Mouse (Mus musculus): ENCODE data around the gene Slc8a1.

Gene Slc8a1

GRCm38 (mm10) chr17:81502732-81503131 lies 235.4 kb downstream of the Slc8a1 start:
- peak; percentile 72 for DNase-seq

GRCm38 (mm10) chr17:81500686-81501407 lies 237.3 kb downstream of the Slc8a1 start:
- no peak for DNase-seq

DNA sequence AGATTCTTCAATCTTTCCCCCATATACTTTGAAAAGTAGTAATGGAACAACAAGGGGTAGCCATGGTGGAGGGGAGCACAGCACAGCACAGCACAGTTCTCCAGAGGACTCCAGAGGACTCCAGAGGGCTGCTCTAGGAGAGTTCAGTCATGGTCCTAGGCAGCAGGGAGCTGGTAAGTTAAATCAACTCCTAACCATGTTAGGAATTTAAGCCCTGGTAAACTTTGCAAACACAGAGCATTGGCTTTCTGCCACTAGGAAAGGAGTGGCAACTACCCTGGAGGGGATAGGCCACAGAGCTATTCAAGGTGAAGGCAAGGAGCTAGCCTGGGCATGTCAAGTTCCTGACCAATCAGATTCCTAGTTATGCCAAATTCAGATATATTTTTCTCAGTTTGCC lies 240.3 kb downstream of the Slc8a1 start:
- no peak for DNase-seq

DNA sequence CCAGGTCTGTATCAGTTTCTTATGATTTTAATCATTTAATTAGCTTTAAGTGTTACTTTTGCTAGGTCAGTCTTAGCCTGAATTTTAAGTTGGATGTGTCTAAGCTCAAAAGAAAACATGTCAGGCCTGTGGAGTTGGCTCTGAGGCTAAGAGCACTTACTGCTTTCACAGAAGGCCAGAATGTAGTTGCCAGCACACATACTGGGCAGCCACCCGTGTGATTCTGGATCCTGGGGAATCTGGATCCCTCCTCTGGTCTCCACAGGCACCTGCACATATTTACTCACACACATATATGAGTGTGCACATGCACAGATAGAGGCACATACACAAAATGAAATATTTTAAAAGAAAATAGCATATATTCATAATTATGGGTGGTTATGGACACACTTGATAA lies 241.6 kb downstream of the Slc8a1 start:
- DNase-seq, result no peak

DNA sequence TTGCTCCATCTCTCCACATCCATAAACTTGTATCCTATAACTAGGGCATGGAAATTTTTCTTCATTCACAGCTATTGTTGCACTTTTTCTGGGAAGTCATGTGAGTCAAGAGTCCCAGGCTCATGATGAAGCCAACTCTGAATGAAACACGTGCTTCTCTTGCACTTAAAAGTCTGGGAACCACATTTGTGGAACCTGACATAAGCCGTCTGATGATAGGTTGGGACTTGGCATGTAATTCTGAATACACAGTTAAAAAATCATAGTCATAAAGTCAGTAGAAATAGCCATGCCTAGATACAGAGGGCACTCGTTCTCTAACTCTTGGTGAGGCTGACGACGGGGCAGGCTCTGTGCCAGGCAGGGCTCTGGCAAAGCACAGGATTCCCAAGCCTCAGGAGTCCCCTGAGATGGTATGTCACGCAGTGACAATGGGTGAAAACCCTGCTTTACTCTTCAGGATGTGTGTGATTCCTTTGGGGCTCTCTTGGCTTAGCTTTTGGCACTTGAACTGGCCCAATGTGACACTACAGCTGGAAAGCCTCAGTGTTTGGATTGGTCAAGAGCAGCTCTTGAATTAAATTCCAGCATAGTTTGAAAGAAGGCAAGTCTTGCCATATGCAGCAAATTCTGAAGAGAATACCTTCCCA lies 245.8 kb downstream of the Slc8a1 start:
- DNase-seq, result no peak

DNA sequence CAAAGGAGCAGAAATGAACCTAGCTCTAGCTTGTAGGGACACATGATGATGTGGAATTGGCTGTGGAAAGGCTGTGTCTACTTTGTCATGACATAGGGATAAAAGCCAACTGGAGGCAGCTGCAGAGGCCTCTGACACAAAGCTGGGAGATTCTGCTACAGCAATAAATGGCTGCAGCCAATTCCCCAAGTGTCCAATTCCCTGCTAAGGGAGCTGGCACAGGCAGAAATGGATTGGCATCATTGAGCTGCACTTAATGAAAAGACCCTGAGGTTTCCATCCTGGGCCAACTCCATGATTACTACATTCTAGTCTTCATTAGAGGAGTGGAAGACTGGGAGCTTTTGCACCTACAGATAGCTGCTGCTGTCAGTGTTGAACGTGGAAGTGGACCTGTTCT lies 251.8 kb downstream of the Slc8a1 start:
- no peak for DNase-seq

- peak; percentile 43 for DNase-seq
Observed at GRCm38 (mm10) chr17:81481843-81482490, 256.2 kb downstream of the Slc8a1 start.

GRCm38 (mm10) chr17:81480351-81481161 lies 257.6 kb downstream of the Slc8a1 start:
- DNase-seq, result no peak

DNA sequence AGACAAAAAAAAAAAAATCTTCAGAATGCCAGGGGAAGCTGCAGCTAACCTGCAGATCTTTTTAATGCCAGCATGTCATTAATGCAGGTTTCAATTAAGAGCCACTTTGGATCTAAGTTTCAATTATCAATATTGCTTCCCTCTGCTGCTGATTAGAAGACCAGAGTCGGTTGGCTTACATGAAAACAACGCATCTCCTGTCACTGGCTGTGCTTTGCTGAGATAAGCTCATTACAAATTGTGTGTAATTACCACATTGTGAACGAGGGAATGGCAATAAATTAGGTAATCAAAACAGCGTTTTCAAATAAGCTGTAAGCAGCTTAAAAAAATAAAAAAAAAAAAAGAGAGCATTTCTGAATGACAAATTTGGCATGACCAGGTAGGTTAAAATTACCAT lies 258.4 kb downstream of the Slc8a1 start:
- DNase-seq, result no peak

- no peak for DNase-seq
Observed at GRCm38 (mm10) chr17:81477420-81477819, 260.8 kb downstream of the Slc8a1 start.

GRCm38 (mm10) chr17:81473363-81473762 lies 264.8 kb downstream of the Slc8a1 start:
- no peak for DNase-seq

- DNase-seq, result no peak
Observed at GRCm38 (mm10) chr17:81468941-81469340, 269.2 kb downstream of the Slc8a1 start.

GRCm38 (mm10) chr17:81459379-81459778 lies 278.8 kb downstream of the Slc8a1 start:
- DNase-seq, result no peak

DNA sequence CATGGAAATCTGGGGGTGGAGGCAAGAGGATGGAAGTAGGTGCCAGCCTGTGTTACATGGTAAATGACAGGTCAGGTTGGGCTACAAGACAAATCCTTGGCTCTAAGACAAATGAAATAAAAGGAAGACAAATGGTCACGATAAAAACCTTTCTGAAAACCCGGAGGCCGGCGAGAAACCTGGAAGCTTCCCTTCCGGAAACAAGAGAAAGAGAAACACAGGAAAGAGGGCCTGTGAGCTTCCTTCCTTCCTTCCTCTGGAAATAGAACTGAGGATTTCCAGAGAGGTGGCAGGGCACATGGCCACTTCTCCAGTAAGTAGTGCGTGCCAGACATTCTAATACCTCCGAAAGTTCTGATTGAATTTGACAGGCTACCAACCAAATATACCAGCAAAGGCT lies 282.2 kb downstream of the Slc8a1 start:
- DNase-seq, result no peak

- DNase-seq, result no peak
Observed at GRCm38 (mm10) chr17:81455269-81455668, 282.9 kb downstream of the Slc8a1 start.

GRCm38 (mm10) chr17:81441463-81441862 lies 296.7 kb downstream of the Slc8a1 start, which contains the start of gene Gm11096:
Gene Gm11096, plus strand, starts transcription at chr17:81441763.
- no peak for DNase-seq

DNA sequence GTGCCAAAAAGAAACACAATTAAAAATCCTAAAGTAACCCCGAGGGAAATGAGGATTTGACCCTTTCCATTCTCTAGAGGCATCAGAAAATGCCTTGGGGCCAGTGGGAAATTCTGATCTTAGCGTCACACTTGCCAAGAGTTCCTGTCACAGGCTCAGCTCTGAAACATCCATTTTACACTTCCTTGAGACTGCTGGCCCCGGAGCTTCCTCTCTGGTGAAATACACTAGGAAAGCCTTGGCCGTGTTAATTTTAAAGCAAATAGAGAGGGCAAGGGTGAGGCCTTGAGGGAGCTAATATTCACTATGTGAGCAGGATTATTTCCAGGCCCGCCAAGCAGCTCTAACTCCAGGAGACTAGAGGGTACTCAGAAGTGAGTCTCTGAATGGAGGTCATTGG lies 305.0 kb downstream of the Slc8a1 start:
- DNase-seq, result no peak

- no peak for DNase-seq
Observed at GRCm38 (mm10) chr17:81432733-81433132, 305.4 kb downstream of the Slc8a1 start.

DNA sequence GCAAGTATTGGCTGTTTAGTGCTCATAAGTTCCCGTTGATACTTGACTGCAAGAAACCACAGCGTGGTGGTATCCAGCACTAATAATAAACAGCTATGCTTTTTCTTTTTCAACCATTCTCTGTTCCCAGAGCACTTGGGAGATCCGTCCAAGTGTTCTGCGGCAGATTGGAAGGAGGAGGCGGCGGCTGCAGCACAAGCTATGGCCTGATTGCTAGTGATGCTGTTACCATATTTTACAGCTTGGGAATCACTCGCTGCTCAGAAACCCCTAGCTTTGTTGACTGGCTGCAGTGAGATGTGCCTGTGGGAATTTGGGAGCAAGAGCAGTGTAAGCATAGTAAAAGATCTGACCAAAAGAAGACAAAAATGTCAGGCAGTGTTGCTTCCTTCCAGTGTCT lies 310.9 kb downstream of the Slc8a1 start:
- no peak for DNase-seq

GRCm38 (mm10) chr17:81424256-81424912 lies 313.8 kb downstream of the Slc8a1 start:
- peak; percentile 12 for DNase-seq

DNA sequence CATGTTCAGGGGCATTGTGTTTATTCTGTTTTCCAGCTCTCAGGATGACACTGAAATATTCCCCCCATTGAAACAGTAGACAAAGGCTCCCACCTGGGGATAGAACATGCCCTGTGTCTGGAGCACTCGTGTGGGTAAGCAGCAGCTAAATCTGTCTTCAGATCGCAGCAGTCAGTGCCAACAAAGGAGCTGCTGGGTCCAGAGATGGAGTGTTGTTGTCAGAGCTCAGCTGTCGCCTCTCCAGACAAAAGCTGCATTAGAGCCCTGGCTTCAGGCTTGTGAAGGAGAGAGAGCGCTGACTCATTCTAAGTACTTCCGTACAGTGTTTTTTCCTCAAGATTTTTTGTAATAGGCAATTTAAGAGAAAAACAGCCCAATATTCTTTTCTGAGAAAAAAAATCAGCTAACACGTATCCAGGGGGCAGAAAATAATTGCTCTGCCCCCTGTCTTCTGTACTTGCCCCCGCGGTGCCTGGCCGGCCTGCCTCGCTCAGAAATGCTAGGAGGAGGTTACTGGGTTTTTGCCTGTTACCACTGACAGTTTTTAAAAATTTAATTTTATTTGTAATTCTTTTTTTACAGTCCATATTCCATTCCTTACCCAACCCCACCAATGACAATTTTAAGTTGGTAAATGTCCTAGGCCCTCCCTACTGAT lies 318.2 kb downstream of the Slc8a1 start:
- DNase-seq, result no peak
